Mouse (Mus musculus) heart, postnatal 0 days (tissue): ENCODE measurements around the gene Pfdn6.

Source experiments
- CTCF ChIP-seq: IDR thresholded peaks from 2 replicates; pipeline ENCODE4 v1.5.1; 2016; ENCODE audit warnings: antibody characterized with exemption, control low read depth, low read depth
- EP300 ChIP-seq: IDR thresholded peaks from 2 replicates; pipeline ENCODE4 v1.6.1; 2016; ENCODE audit warnings: antibody characterized with exemption, low read depth

DNA sequence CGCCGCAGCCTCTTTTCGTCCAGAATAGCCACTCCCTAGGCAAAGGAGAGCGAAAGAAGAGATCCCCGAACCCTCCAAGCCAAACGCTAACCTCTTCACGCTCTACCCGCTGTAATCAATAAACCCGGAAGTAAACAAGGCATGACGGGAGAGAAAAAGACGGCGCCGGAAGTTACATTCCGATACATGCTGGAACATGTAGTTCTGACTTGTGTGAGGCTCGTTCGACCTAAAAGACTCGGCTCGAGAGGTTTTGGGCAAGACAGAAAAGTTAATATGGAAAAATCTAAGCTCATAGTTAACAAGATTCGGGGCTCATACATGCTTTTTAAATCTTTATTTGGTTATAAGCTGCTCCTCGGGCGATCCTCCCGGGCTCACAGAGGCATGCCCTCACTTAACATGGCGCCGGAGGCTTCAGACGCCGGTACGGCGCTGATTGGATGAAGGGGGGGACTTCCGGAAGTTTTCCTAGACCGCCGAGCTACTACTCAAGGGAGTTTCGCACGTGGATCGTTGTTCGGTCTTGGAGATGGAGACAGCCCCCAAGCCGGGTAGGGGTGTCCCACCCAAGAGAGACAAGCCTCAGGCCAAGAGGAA is at the start of gene Pfdn6, which contains the start of gene Wdr46:
- TF ChIP-seq CTCF (no peak), EP300 (peak; percentile 39; the same call in 1 of the 2 replicates)
